Mouse (Mus musculus) liver, adult 2 months (tissue): ENCODE results near the gene Gpn3. TPM values are rescaled to one million over a fixed set of nuclear protein-coding genes. Genes with fewer than 3 reads are reported as not detected.

Experiments used
- DNase-seq: peaks from one replicate; pipeline ENCODE4 v3.0.0-alpha.2; 2011; ENCODE audit warnings: low read depth, low spot score; ENCODE audit errors: extremely low read depth
- H3K27ac ChIP-seq: fragments of 200-500 bp; replicated peaks from 2 replicates; pipeline ENCODE4 v1.5.1; 2012; ENCODE audit warnings: low read depth, mild to moderate bottlenecking, control low read depth, inconsistent platforms, low read length; ENCODE audit not compliant: insufficient read depth
- H3K27me3 ChIP-seq: fragments of 200-500 bp; 2 replicates; pipeline ENCODE4 v1.6.1; 2012; ENCODE audit warnings: mild to moderate bottlenecking, moderate library complexity, low read length, inconsistent platforms; ENCODE audit not compliant: control insufficient read depth, insufficient read depth
- H3K36me3 ChIP-seq: fragments of 200-500 bp; 2 replicates; pipeline ENCODE4 v1.6.1; 2012; ENCODE audit warnings: low read length, inconsistent platforms; ENCODE audit not compliant: control insufficient read depth, insufficient read depth
- H3K4me1 ChIP-seq: fragments of 200-500 bp; 2 replicates; pipeline ENCODE4 v1.6.1; 2011; ENCODE audit warnings: low read length; ENCODE audit not compliant: control insufficient read depth, insufficient read depth
- H3K4me3 ChIP-seq: fragments of 200-500 bp; 2 replicates; pipeline ENCODE4 v1.5.1; 2011; ENCODE audit warnings: low read depth, mild to moderate bottlenecking, control low read depth, low read length, moderate library complexity; ENCODE audit not compliant: insufficient read depth
- H3K79me2 ChIP-seq: fragments of 200-500 bp; 2 replicates; pipeline ENCODE4 v1.6.1; 2012; ENCODE audit warnings: inconsistent platforms, mild to moderate bottlenecking, low read length, moderate library complexity; ENCODE audit not compliant: control insufficient read depth, insufficient read depth
- H3K9ac ChIP-seq: fragments of 200-500 bp; 2 replicates; pipeline ENCODE4 v1.6.1; 2012; ENCODE audit warnings: low read depth, mild to moderate bottlenecking, control low read depth, inconsistent platforms, low read length
- CTCF ChIP-seq: fragments of 200-500 bp; IDR thresholded peaks from 2 replicates; pipeline ENCODE4 v1.5.1; 2011; ENCODE audit warnings: low read depth, low read length, control low read depth
- POLR2A ChIP-seq: fragments of 200-500 bp; IDR thresholded peaks from 2 replicates; pipeline ENCODE4 v1.6.1; 2011; ENCODE audit warnings: low read length, control low read depth; ENCODE audit not compliant: insufficient read depth; ENCODE audit errors: extremely low read depth
- WGBS: fragments of 180-500 bp; shearing (Covaris S2); methylation state at CpG from one replicate; pipeline ENCODE4 v1.1.7; 2018; 5-methylcytosine and 5-hydroxymethylcytosine counted together
- polyA plus RNA-seq: library from polyadenylated mRNA; depleted of rRNA; stranded (reverse); fragments of >200 nt; gene quantifications from 2 replicates; pipeline ENCODE4 v1.2.3, GENCODE M21; 2012; rRNA removed
- total RNA-seq: library from RNA; depleted of rRNA; stranded (reverse); fragments of >200 nt; gene quantifications from 2 replicates; pipeline ENCODE4 v1.2.3, GENCODE M21; 2014; rRNA removed

Gene Gpn3
- total and polyA plus RNA-seq, 2 experiments, result 14.1 to 23.5 TPM

- Histone ChIP-seq H3K4me1 (peaks cover 9% of the 10 kb centered on the region), H3K9ac (no peak overlapping the region), H3K36me3 (peaks cover 19% of the 10 kb centered on the region), H3K27ac (no peak overlapping the region), H3K27me3 (no peaks in the 10 kb centered on the region), H3K4me3 (no peak overlapping the region), H3K79me2 (peaks cover 17% of the 10 kb centered on the region)
- no peak for DNase-seq
- 79% methylated on average over 2 of the region's 2 CpGs for WGBS
- TF ChIP-seq CTCF (no peak), POLR2A (no peak)
Measured at GRCm38 (mm10) chr5:122425550-122425949, 53.9 kb downstream of the Gpn3 start.

GRCm38 (mm10) chr5:122430036-122430775, 58.5 kb downstream of the Gpn3 start:
- no peak overlapping the region for H3K4me3 ChIP-seq
- no peak overlapping the region for H3K27ac ChIP-seq
- H3K9ac ChIP-seq, result no peak overlapping the region
- peaks cover 47% of the 10 kb centered on the region for H3K36me3 ChIP-seq
- no peaks in the 10 kb centered on the region for H3K27me3 ChIP-seq
- WGBS, result 84% methylated on average over 4 of the region's 4 CpGs
- TF ChIP-seq CTCF, result no peak
- no peak for TF ChIP-seq POLR2A
- H3K79me2 ChIP-seq, result peaks cover 5% of the 10 kb centered on the region; the same call in 1 of the 2 replicates
- no peak for DNase-seq
- H3K4me1 ChIP-seq, result no peaks in the 10 kb centered on the region

GRCm38 (mm10) chr5:122431221-122431620, 59.5 kb downstream of the Gpn3 start:
- WGBS, result 90% methylated on average over 8 of the region's 8 CpGs
- TF ChIP-seq CTCF, result no peak
- TF ChIP-seq POLR2A, result no peak
- H3K79me2 ChIP-seq, result peaks cover 5% of the 10 kb centered on the region; the same call in 1 of the 2 replicates
- H3K4me1 ChIP-seq, result no peaks in the 10 kb centered on the region
- H3K36me3 ChIP-seq, result peaks cover 52% of the 10 kb centered on the region
- no peaks in the 10 kb centered on the region for H3K27me3 ChIP-seq
- H3K9ac ChIP-seq, result no peak overlapping the region
- DNase-seq, result no peak
- no peak overlapping the region for H3K4me3 ChIP-seq
- H3K27ac ChIP-seq, result no peak overlapping the region

Other genes with a start within 250 kb of the Gpn3 start
- gene Ccdc63, start 231.1 kb upstream of the Gpn3 start, total RNA-seq, result not detected in 2 replicates
- not detected in 2 replicates for gene Ccdc63, start 231.1 kb upstream of the Gpn3 start, polyA plus RNA-seq
- 100 TPM in 2 replicates for gene Ppp1cc, start 213.6 kb upstream of the Gpn3 start, total RNA-seq
- 34.9 and 36.4 TPM in 2 replicates for gene Ppp1cc, start 213.6 kb upstream of the Gpn3 start, polyA plus RNA-seq
- 1.5 and 3.0 TPM in 2 replicates for gene Hvcn1, start 165.1 kb upstream of the Gpn3 start, total RNA-seq
- 0.82 and 1.7 TPM in 2 replicates for gene Hvcn1, start 165.1 kb upstream of the Gpn3 start, polyA plus RNA-seq
- 1.6 and 1.9 TPM in 2 replicates for gene Tctn1, start 107.4 kb upstream of the Gpn3 start, total RNA-seq
- 3.5 and 5.9 TPM in 2 replicates for gene Tctn1, start 107.4 kb upstream of the Gpn3 start, polyA plus RNA-seq
- 16.3 and 17.6 TPM in 2 replicates for gene Pptc7, start 87.5 kb upstream of the Gpn3 start, total RNA-seq
- 8.7 and 9.5 TPM in 2 replicates for gene Pptc7, start 87.5 kb upstream of the Gpn3 start, polyA plus RNA-seq
- 3.8 and 4.5 TPM in 2 replicates for gene Rad9b, start 17.6 kb upstream of the Gpn3 start, total RNA-seq
- 1.00 and 1.5 TPM in 2 replicates for gene Rad9b, start 17.6 kb upstream of the Gpn3 start, polyA plus RNA-seq
- 52.8 and 58.8 TPM in 2 replicates for gene Vps29, start 17.5 kb upstream of the Gpn3 start, total RNA-seq
- gene Vps29, start 17.5 kb upstream of the Gpn3 start, polyA plus RNA-seq, result 24.9 and 27.9 TPM in 2 replicates
- gene Fam216a, start 488 bp downstream of the Gpn3 start, total RNA-seq, result 3.4 and 4.2 TPM in 2 replicates
- 2.8 and 3.4 TPM in 2 replicates for gene Fam216a, start 488 bp downstream of the Gpn3 start, polyA plus RNA-seq
- gene Arpc3, start 20.0 kb downstream of the Gpn3 start, total RNA-seq, result 93.6 and 119 TPM in 2 replicates
- 93.9 and 121 TPM in 2 replicates for gene Arpc3, start 20.0 kb downstream of the Gpn3 start, polyA plus RNA-seq
- 12.1 and 12.6 TPM in 2 replicates for gene Anapc7, start 49.8 kb downstream of the Gpn3 start, total RNA-seq
- 12.9 and 14.4 TPM in 2 replicates for gene Anapc7, start 49.8 kb downstream of the Gpn3 start, polyA plus RNA-seq
- gene Atp2a2, start 130.3 kb downstream of the Gpn3 start, total RNA-seq, result 44.6 and 65.4 TPM in 2 replicates
- gene Atp2a2, start 130.3 kb downstream of the Gpn3 start, polyA plus RNA-seq, result 46.0 and 50.5 TPM in 2 replicates
- 1.7 and 3.0 TPM in 2 replicates for gene Ift81, start 242.6 kb downstream of the Gpn3 start, total RNA-seq
- 0.14 and 0.38 TPM in 2 replicates for gene Ift81, start 242.6 kb downstream of the Gpn3 start, polyA plus RNA-seq